Mouse (Mus musculus) intestine, postnatal 0 days (tissue): ENCODE measurements around the gene Tgfb1. TPM values are rescaled to one million over a fixed set of nuclear protein-coding genes. Genes with fewer than 3 reads are reported as not detected.

Experiments used
- ATAC-seq: fragments of 200-750 bp; cut with Nextera tagmentation; 2 replicates; pipeline ENCODE4 v1.8.0; 2017; ENCODE audit warnings: mild to moderate bottlenecking, moderate TSS enrichment, moderate library complexity
- H3K27ac ChIP-seq: fragments of 300-500 bp; sonication (generic); 2 replicates; pipeline ENCODE4 v1.5.1; 2014; ENCODE audit warnings: mild to moderate bottlenecking, low read depth, low read length, moderate library complexity
- H3K27me3 ChIP-seq: fragments of 300-500 bp; sonication (generic); replicated peaks from 2 replicates; pipeline ENCODE4 v1.6.1; 2014; ENCODE audit warnings: low read length, mixed read lengths; ENCODE audit not compliant: control insufficient read depth, insufficient read depth
- H3K36me3 ChIP-seq: fragments of 300-500 bp; sonication (generic); 2 replicates; pipeline ENCODE4 v1.6.1; 2014; ENCODE audit warnings: mild to moderate bottlenecking, moderate library complexity; ENCODE audit not compliant: control insufficient read depth, insufficient read depth
- H3K4me1 ChIP-seq: fragments of 300-500 bp; sonication (generic); replicated peaks from 2 replicates; pipeline ENCODE4 v1.6.1; 2014; ENCODE audit warnings: antibody characterized with exemption, low read length, mixed read lengths; ENCODE audit not compliant: control insufficient read depth, insufficient read depth
- H3K4me2 ChIP-seq: fragments of 300-500 bp; sonication (generic); replicated peaks from 2 replicates; pipeline ENCODE4 v1.6.1; 2014; ENCODE audit warnings: low read depth, mild to moderate bottlenecking, moderate library complexity
- H3K4me3 ChIP-seq: fragments of 300-500 bp; sonication (generic); 2 replicates; pipeline ENCODE4 v1.5.1; 2014; ENCODE audit warnings: low read depth, low read length
- H3K9ac ChIP-seq: fragments of 300-500 bp; sonication (generic); 2 replicates; pipeline ENCODE4 v1.6.1; 2014; ENCODE audit warnings: mild to moderate bottlenecking, low read depth, low read length
- H3K9me3 ChIP-seq: fragments of 300-500 bp; sonication (generic); 2 replicates; pipeline ENCODE4 v1.6.1; 2016; ENCODE audit warnings: mixed run types; ENCODE audit not compliant: control insufficient read depth
- CTCF ChIP-seq: sonication (generic); IDR thresholded peaks from 2 replicates; pipeline ENCODE4 v1.5.1; 2016; ENCODE audit warnings: low read depth, mild to moderate bottlenecking, control low read depth, antibody characterized with exemption, moderate library complexity
- WGBS: fragments of 180-500 bp; shearing (Covaris S2); extraction: QIAGEN DNeasy Blood & Tissue Kit; methylation state at CpG from one replicate; pipeline ENCODE4 v1.1.7; 2014; 5-methylcytosine and 5-hydroxymethylcytosine counted together
- polyA plus RNA-seq: library from polyadenylated mRNA; unstranded; fragments of >200 nt; fragmentation: Nextera tagmentation; extraction: Ambion mirVana; gene quantifications from 2 replicates; pipeline ENCODE4 v1.2.1, GENCODE M21; 2015

The Tgfb1 gene
- polyA plus RNA-seq, 1 experiment from 2014 or later, result 1.7 TPM

GRCm38 (mm10) chr7:25706578-25707170 is 19.9 kb downstream of the Tgfb1 start:
- no peaks in the 10 kb centered on the region for H3K9me3 ChIP-seq

GRCm38 (mm10) chr7:25707581-25708292 is 20.9 kb downstream of the Tgfb1 start:
- Histone ChIP-seq H3K9me3 (no peaks in the 10 kb centered on the region), H3K4me1 (peaks cover 6% of the 10 kb centered on the region; the same call in 1 of the 2 replicates), H3K4me3 (no peak overlapping the region), H3K4me2 (no peak overlapping the region), H3K36me3 (peaks cover 5% of the 10 kb centered on the region), H3K27me3 (no peaks in the 10 kb centered on the region), H3K9ac (no peak overlapping the region), H3K27ac (peak overlapping the region; percentile 66)
- no peak for TF ChIP-seq CTCF
- WGBS, result 46% methylated on average over 15 of the region's 15 CpGs
- ATAC-seq, result no peak

More at GRCm38 (mm10) chr7:25706578-25707170, 19.9 kb downstream of the Tgfb1 start:
- peaks cover 6% of the 10 kb centered on the region; the same call in 1 of the 2 replicates for H3K4me1 ChIP-seq
- no peak overlapping the region for H3K9ac ChIP-seq
- ATAC-seq, result no peak
- no peaks in the 10 kb centered on the region for H3K36me3 ChIP-seq
- no peak for TF ChIP-seq CTCF
- no peaks in the 10 kb centered on the region for H3K27me3 ChIP-seq
- H3K4me2 ChIP-seq, result no peak overlapping the region
- 46% methylated on average over 7 of the region's 7 CpGs for WGBS
- H3K27ac ChIP-seq, result no peak overlapping the region
- H3K4me3 ChIP-seq, result no peak overlapping the region

- TF ChIP-seq CTCF, result no peak
- no peak for ATAC-seq
- Histone ChIP-seq H3K4me1 (0 out of 2 replicates have a peak, but pooled peaks cover 6% of the 10 kb centered on the region), H3K9ac (peak overlapping the region; percentile 23; the same call in 1 of the 2 replicates), H3K9me3 (no peaks in the 10 kb centered on the region), H3K36me3 (peaks cover 28% of the 10 kb centered on the region), H3K4me3 (no peak overlapping the region), H3K27ac (no peak overlapping the region), H3K27me3 (no peaks in the 10 kb centered on the region), H3K4me2 (0 out of 2 replicates have a peak overlapping the region, but pooled peaks have one; percentile 21)
- 19% methylated on average over 12 of the region's 12 CpGs for WGBS
Measured at GRCm38 (mm10) chr7:25709961-25710360, 23.2 kb downstream of the Tgfb1 start.

GRCm38 (mm10) chr7:25710519-25711130 is 23.8 kb downstream of the Tgfb1 start:
- H3K36me3 ChIP-seq, result peaks cover 34% of the 10 kb centered on the region
- H3K9ac ChIP-seq, result peak overlapping the region; percentile 23; the same call in 1 of the 2 replicates
- H3K4me3 ChIP-seq, result no peak overlapping the region
- H3K4me2 ChIP-seq, result 0 out of 2 replicates have a peak overlapping the region, but pooled peaks have one; percentile 1
- H3K27me3 ChIP-seq, result no peaks in the 10 kb centered on the region
- H3K9me3 ChIP-seq, result no peaks in the 10 kb centered on the region
- no peak for TF ChIP-seq CTCF
- 0 out of 2 replicates have a peak, but pooled peaks cover 6% of the 10 kb centered on the region for H3K4me1 ChIP-seq
- 3% methylated on average over 5 of the region's 7 CpGs for WGBS
- no peak for ATAC-seq
- H3K27ac ChIP-seq, result no peak overlapping the region

- 73% methylated on average over 5 of the region's 5 CpGs for WGBS
- Histone ChIP-seq H3K27me3 (no peaks in the 10 kb centered on the region), H3K4me3 (no peak overlapping the region), H3K9me3 (no peaks in the 10 kb centered on the region), H3K4me1 (0 out of 2 replicates have a peak, but pooled peaks cover 6% of the 10 kb centered on the region), H3K4me2 (no peak overlapping the region), H3K27ac (no peak overlapping the region), H3K36me3 (peaks cover 40% of the 10 kb centered on the region), H3K9ac (no peak overlapping the region)
- no peak for TF ChIP-seq CTCF
- ATAC-seq, result no peak
Measured at GRCm38 (mm10) chr7:25711165-25711564, 24.4 kb downstream of the Tgfb1 start.

DNA sequence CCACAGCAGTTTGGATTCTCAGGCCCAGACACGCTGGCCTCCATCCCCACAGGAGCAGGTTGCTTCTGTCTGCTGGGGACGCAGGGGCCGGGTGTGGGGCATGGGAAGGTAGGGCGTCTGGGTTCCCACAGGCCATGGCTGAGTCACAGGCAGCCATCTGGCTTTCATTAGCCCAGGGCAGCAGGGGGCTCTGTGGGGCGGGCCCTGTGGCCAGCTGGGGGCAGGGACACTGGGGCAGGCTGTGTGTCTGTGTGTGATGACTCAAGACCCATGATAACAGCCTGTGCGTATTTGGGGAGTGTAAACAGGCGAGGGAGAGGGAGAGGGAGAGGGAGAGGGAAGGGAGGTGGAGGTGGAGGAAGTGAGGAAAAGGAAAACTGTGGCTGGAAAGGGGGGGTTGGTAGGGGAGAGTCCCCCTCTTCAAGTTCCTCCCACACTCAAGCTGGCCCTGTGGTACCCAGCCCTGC is 25.0 kb downstream of the Tgfb1 start:
- H3K4me3 ChIP-seq, result no peak overlapping the region
- no peak overlapping the region for H3K27ac ChIP-seq
- no peak overlapping the region for H3K9ac ChIP-seq
- ATAC-seq, result 0 out of 2 replicates have a peak, but pooled peaks have one; percentile 10
- 0 out of 2 replicates have a peak, but pooled peaks cover 6% of the 10 kb centered on the region for H3K4me1 ChIP-seq
- H3K36me3 ChIP-seq, result peaks cover 44% of the 10 kb centered on the region
- 33% methylated on average over 7 of the region's 7 CpGs for WGBS
- H3K4me2 ChIP-seq, result no peak overlapping the region
- no peak for TF ChIP-seq CTCF
- H3K9me3 ChIP-seq, result no peaks in the 10 kb centered on the region
- H3K27me3 ChIP-seq, result no peaks in the 10 kb centered on the region
